Mouse (Mus musculus): Measurements from ENCODE around the gene Hoxb8.
A peak's percentile ranks its signal among the peaks of the same experiment; 100 is the strongest.

Hoxb8 gene

DNA sequence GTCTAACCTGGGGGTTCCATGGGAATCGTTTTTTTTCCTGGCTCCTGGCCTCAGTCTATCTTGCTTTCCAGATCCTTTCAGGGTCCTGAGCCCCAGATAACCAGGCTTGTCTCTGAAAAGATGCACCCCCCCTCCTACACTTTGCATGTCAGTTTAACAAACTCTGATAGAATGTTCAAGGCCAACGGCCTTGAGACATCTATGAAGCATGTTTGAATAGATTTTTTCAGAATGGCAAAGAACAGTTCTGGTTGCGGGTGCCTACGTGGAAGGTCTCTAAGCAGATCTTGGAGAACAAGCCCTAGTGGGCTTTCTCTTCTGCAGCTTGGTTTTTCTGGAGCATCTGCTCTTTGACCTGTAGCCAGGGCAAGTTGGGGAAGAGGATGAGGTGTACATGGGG is 27.1 kb downstream of the Hoxb8 start:
- no peak for DNase-seq (ENCODE audit: low read depth, low spot score)
- Histone ChIP-seq H3K36me3 (ENCODE audit: control insufficient read depth, insufficient read depth, low read length, poor library complexity, severe bottlenecking) (no peaks in the 10 kb centered on the region), H3K27me3 (ENCODE audit: control insufficient read depth, insufficient read depth, low read length, poor library complexity, severe bottlenecking) (0 out of 2 replicates have a peak, but pooled peaks cover 1% of the 10 kb centered on the region)

DNA sequence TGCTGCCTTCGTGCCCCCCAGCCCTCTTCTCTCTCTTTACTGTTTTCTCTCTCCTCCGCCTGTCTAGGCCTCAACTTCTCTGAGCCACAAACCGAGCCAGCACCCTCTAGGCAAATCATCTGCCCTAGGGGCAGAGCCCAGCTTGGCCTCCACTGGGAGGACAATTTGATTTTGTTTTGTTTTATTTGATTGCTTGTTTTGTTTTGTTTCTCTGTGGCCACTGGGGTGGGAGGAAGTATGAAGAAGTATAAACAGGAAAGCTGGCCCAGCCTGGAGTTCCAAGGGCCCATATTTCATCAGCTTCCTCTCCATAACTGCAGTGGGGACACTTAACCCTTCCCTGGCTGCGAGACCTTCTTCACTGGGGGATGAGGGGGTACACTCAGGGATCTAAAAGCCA is 27.6 kb downstream of the Hoxb8 start:
- no peak for DNase-seq (ENCODE audit: low read depth, low spot score)
- 0 out of 2 replicates have a peak, but pooled peaks cover 1% of the 10 kb centered on the region for H3K27me3 ChIP-seq (ENCODE audit: control insufficient read depth, insufficient read depth, low read length, poor library complexity, severe bottlenecking)

GRCm38 (mm10) chr11:96310183-96310938 is 28.7 kb downstream of the Hoxb8 start:
- no peaks in the 10 kb centered on the region for H3K36me3 ChIP-seq (ENCODE audit: control insufficient read depth, insufficient read depth, low read length, poor library complexity, severe bottlenecking)
- DNase-seq (ENCODE audit: low read depth, low spot score), result no peak
- H3K27me3 ChIP-seq (ENCODE audit: control insufficient read depth, insufficient read depth, low read length, poor library complexity, severe bottlenecking), result 0 out of 2 replicates have a peak, but pooled peaks cover 1% of the 10 kb centered on the region

More for the DNA sequence above, 27.6 kb downstream of the Hoxb8 start:
- H3K36me3 ChIP-seq (ENCODE audit: control insufficient read depth, insufficient read depth, low read length, poor library complexity, severe bottlenecking), result no peaks in the 10 kb centered on the region

DNA sequence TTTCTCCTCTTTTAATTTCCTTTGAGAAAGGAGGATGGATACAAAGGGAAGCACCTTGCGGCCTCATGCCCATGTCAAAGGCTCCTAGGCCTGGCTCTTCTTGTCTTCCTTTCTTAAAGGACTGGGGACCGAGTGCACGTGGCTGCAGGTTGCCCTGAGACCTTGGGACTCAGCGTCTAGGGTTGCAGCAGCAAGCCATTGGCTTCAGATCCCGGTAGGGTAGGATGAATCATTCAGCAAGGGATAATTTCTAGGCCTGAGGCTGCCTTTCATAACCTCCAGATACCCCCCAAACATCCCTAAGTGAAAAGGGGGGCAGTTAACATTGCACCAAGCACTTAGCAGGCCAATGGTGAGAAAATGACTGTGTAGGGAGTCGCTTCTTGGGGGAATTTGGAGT is 29.4 kb downstream of the Hoxb8 start:
- 0 out of 2 replicates have a peak, but pooled peaks cover 1% of the 10 kb centered on the region for H3K27me3 ChIP-seq (ENCODE audit: control insufficient read depth, insufficient read depth, low read length, poor library complexity, severe bottlenecking)
- no peak for DNase-seq (ENCODE audit: low read depth, low spot score)
- no peaks in the 10 kb centered on the region for H3K36me3 ChIP-seq (ENCODE audit: control insufficient read depth, insufficient read depth, low read length, poor library complexity, severe bottlenecking)

- H3K36me3 ChIP-seq (ENCODE audit: control insufficient read depth, insufficient read depth, low read length, poor library complexity, severe bottlenecking), result no peaks in the 10 kb centered on the region
- 0 out of 2 replicates have a peak, but pooled peaks cover 1% of the 10 kb centered on the region for H3K27me3 ChIP-seq (ENCODE audit: control insufficient read depth, insufficient read depth, low read length, poor library complexity, severe bottlenecking)
- DNase-seq (ENCODE audit: low read depth, low spot score), result peak; percentile 73
Measured at GRCm38 (mm10) chr11:96311520-96312417, 30.1 kb downstream of the Hoxb8 start.

DNA sequence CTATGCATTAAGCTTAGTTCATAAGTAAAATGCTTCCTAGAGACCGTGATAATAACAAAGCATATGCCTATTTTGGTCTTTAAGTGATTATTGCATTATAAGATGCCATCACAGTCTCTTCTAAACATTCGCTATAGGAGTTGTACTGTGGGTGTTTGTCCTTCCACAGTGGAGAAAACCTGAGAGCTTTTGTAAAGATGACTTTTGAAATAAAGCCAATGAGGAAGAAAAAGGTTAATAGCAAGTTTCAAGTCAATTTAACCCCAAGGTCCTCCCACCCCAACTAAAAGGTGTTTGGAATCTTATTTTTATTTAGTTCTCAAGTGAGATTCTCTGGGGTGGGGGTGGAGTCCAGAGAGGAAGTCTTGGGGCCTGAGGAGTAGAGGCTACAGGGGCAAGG is 31.4 kb downstream of the Hoxb8 start:
- H3K27me3 ChIP-seq (ENCODE audit: control insufficient read depth, insufficient read depth, low read length, poor library complexity, severe bottlenecking), result 0 out of 2 replicates have a peak, but pooled peaks cover 1% of the 10 kb centered on the region
- no peak for DNase-seq (ENCODE audit: low read depth, low spot score)
- no peaks in the 10 kb centered on the region for H3K36me3 ChIP-seq (ENCODE audit: control insufficient read depth, insufficient read depth, low read length, poor library complexity, severe bottlenecking)

GRCm38 (mm10) chr11:96313806-96314428 is 32.2 kb downstream of the Hoxb8 start:
- 0 out of 2 replicates have a peak, but pooled peaks cover 1% of the 10 kb centered on the region for H3K27me3 ChIP-seq (ENCODE audit: control insufficient read depth, insufficient read depth, low read length, poor library complexity, severe bottlenecking)
- no peaks in the 10 kb centered on the region for H3K36me3 ChIP-seq (ENCODE audit: control insufficient read depth, insufficient read depth, low read length, poor library complexity, severe bottlenecking)
- no peak for DNase-seq (ENCODE audit: low read depth, low spot score)

DNA sequence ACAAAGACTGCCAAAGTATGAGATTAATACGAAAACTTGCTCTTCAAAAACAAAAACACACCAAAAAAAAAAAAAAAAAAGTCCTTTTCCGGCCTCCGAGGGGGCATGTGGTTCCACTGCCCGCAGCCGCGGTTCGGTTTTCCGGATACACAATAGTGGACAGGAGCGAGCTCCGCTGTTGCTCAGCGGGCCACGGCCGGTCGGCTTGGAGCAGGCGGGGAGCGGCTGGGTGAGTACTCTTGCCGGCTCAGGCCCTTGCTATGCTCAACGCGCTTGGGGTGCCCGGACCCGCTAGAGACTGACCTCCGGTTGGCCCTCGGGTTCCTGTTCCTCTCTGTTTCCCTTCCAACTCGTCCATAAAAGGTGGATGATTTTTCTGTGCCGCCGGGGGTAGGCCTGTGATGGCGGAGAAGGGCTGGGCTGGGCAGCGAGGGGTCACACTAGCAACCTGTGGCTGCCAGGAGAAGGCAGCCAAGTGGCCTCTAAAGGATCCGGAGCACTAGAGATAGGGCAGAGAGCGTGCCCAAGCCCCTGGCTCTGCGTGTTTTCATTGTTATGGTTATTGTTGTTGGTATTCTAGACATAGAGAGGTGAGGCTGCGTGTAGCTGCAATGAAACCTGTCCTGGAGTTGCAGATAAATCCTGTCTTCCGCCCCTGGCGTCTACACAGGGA is 33.1 kb downstream of the Hoxb8 start:
- Histone ChIP-seq H3K36me3 (ENCODE audit: control insufficient read depth, insufficient read depth, low read length, poor library complexity, severe bottlenecking) (no peaks in the 10 kb centered on the region), H3K27me3 (ENCODE audit: control insufficient read depth, insufficient read depth, low read length, poor library complexity, severe bottlenecking) (0 out of 2 replicates have a peak, but pooled peaks cover 1% of the 10 kb centered on the region)
- DNase-seq (ENCODE audit: low read depth, low spot score), result peak; percentile 27

DNA sequence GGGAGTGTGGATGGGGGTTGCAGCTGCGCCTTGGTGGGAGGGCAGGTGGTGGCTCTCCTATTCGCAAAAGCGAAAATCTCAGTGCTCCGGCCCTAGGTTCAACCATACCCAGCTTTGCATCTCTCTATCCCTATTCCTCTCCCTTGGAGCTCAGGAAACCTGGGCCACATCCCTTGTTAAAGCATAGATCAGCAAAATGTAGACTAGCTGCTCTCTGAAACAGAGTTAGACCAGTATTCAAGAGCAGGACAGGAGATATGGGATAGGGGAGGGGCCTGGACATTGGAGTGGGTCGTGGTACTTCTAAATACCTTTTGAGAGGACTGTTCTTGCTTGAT is 33.6 kb downstream of the Hoxb8 start:
- DNase-seq (ENCODE audit: low read depth, low spot score), result no peak
- 0 out of 2 replicates have a peak, but pooled peaks cover 1% of the 10 kb centered on the region for H3K27me3 ChIP-seq (ENCODE audit: control insufficient read depth, insufficient read depth, low read length, poor library complexity, severe bottlenecking)
- H3K36me3 ChIP-seq (ENCODE audit: control insufficient read depth, insufficient read depth, low read length, poor library complexity, severe bottlenecking), result no peaks in the 10 kb centered on the region

DNA sequence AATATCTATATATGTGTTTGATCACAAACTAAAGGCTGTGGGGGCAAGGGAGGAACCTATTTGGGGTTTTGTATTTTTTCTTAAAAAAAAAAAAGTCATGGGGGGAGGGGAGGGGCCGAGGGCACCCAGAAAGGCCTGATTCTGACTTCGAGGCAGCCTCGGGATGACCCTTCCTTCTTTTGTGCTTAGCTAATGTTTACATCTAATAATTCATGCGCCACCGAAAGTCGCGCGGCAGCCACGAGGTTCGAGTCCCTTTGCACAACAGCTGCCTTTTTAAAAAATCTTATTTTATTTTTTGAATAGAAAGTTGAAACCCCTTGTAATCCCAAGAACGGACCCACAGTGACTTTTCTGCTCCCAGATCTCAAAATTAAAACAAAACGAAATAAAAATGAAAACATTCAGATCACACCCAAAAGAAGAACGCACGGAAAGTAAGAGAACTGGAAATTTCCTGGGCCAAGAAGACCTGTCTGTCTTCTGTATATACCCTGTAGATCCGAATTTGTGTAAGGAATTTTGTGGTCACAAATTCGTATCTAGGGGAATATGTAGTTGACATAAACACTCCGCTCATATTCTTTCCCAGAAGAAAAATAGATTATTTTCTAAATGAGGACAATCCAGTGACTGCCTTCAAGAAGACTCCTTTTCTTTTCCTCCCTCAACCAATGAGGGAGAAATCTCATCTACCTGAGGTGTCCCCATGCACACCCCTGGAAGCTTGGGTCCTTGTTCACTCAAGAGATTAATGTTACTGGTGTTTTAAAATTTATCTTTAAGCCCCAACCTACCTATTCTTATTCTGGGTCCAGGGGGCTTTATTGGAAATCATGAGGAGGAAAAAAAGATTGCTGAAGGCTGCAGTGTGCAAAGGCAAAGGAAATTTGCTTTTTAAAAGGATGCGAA is 35.2 kb downstream of the Hoxb8 start:
- no peak for DNase-seq (ENCODE audit: low read depth, low spot score)
- H3K36me3 ChIP-seq (ENCODE audit: control insufficient read depth, insufficient read depth, low read length, poor library complexity, severe bottlenecking), result no peaks in the 10 kb centered on the region
- H3K27me3 ChIP-seq (ENCODE audit: control insufficient read depth, insufficient read depth, low read length, poor library complexity, severe bottlenecking), result 0 out of 2 replicates have a peak, but pooled peaks cover 1% of the 10 kb centered on the region

DNA sequence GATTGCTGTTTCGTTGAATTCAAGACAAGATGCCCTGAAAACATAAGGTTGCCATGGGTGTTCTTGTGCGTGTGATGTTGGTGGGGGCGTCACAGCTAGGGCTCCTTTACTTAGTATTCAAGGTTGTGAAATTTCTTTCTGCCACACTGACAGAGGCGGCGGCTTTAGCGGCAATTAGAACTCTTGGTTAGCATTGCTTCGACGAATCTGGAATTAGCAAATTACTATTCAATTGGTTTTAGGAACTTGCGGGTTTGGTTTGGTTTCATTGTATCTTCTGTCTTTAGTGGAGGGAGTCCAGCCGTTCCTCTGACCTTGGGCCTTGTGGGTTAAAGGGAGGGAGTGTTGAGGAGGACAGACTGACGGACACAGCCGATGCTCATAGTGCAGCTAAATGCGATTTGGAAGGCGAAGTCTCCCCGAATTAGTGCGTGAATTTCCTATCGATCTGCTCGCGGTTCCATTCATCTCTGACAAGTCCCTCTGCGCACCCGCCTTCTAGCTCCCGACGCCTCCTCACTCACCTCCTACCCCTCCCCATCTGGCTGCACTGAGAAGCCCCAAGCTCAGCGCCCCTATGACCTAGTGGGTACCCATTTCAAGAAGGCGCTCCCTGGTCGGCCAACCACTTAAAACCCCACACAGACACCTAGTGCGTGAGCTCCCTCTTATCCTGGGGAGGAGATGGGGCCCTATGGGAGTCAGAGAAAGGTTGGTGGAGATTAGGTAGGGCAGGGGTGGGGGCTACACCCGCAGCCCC is 36.1 kb downstream of the Hoxb8 start, which contains the start of gene Hoxb4:
Gene Hoxb4 (plus strand): TSS at position 660 of the 760 bp plus-strand sequence.
- H3K36me3 ChIP-seq (ENCODE audit: control insufficient read depth, insufficient read depth, low read length, poor library complexity, severe bottlenecking), result no peaks in the 10 kb centered on the region
- no peaks in the 10 kb centered on the region; the same call in 1 of the 2 replicates for H3K27me3 ChIP-seq (ENCODE audit: control insufficient read depth, insufficient read depth, low read length, poor library complexity, severe bottlenecking)
- no peak for DNase-seq (ENCODE audit: low read depth, low spot score)

DNA sequence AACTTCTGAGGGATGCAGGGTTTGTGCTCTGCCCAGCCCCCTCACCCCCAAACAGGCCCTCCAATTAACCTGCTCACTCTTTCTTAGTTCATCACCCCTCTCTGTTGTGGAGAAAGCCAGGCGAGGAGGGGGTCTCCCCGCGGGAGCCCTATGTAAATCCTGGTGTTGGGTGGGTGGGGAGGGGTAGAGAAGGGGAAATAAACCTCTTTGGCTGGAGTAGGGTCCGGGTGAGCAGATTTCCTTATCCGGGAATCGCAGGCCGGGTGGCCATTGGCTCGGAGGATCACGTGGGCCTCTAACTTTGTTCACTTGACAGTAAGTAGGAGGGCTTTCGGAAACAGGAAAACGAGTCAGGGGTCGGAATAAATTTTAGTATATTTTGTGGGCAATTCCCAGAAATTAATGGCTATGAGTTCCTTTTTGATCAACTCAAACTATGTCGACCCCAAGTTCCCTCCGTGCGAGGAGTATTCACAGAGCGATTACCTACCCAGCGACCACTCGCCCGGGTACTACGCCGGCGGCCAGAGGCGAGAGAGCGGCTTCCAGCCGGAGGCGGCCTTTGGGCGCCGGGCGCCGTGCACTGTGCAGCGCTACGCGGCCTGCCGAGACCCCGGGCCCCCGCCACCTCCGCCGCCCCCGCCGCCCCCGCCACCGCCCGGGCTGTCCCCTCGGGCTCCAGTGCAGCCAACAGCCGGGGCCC is 36.8 kb downstream of the Hoxb8 start:
- DNase-seq (ENCODE audit: low read depth, low spot score), result peak; percentile 71
- no peaks in the 10 kb centered on the region for H3K36me3 ChIP-seq (ENCODE audit: control insufficient read depth, insufficient read depth, low read length, poor library complexity, severe bottlenecking)
- no peaks in the 10 kb centered on the region; the same call in 1 of the 2 replicates for H3K27me3 ChIP-seq (ENCODE audit: control insufficient read depth, insufficient read depth, low read length, poor library complexity, severe bottlenecking)

Data from splenic B cell, adult 2 months (primary cell).